Mouse (Mus musculus): ENCODE data around the gene Irs1.

GRCm38 (mm10) chr1:82274361-82274760, 16.9 kb downstream of the Irs1 start:
- TF ChIP-seq MAX (IDR thresholded peaks at IDR 0.05; ENCODE audit: low read depth): no peak
- TF ChIP-seq USF1 (IDR thresholded peaks at IDR 0.05; ENCODE audit: low read depth): no peak
- no peak for TF ChIP-seq POLR2AphosphoS2 (IDR thresholded peaks at IDR 0.05; ENCODE audit: insufficient read length, low read depth)
- TF ChIP-seq POLR2A (IDR thresholded peaks at IDR 0.05; ENCODE audit: insufficient read length, low read depth): no peak
- TF ChIP-seq MYOD1 (IDR thresholded peaks at IDR 0.05; ENCODE audit: control insufficient read depth in 1 of 3, insufficient read length in 2 of 3, low read depth in 2 of 3): no peak
- TF ChIP-seq SRF (IDR thresholded peaks at IDR 0.05; ENCODE audit: control insufficient read depth, insufficient read length, low read depth): no peak
- no peak for TF ChIP-seq TCF3 (IDR thresholded peaks at IDR 0.05; ENCODE audit: insufficient read length, low read depth)
- no peak for TF ChIP-seq MYOG (IDR thresholded peaks at IDR 0.05; ENCODE audit: control insufficient read depth in 1 of 3, insufficient read depth in 1 of 3, insufficient read length in 2 of 3, low read depth in 2 of 3)
- no peak for TF ChIP-seq TCF12 (IDR thresholded peaks at IDR 0.05; ENCODE audit: insufficient read depth, poor library complexity, severe bottlenecking)
- TF ChIP-seq E2F4 (IDR thresholded peaks at IDR 0.05; ENCODE audit: insufficient read depth): no peak
- TF ChIP-seq CEBPB (IDR thresholded peaks at IDR 0.05; ENCODE audit: insufficient read depth, poor library complexity, severe bottlenecking): no peak

All from myocyte (in vitro differentiated cells).